Mouse (Mus musculus) bone marrow macrophage, adult 2 months (primary cell): ENCODE results near the gene Rufy1.

ENCODE experiments used
- CTCF ChIP-seq: IDR thresholded peaks from 2 replicates; pipeline ENCODE4 v1.5.1; 2012; ENCODE audit warnings: low read depth, mild to moderate bottlenecking, low read length, moderate library complexity
- POLR2A ChIP-seq: IDR thresholded peaks from 2 replicates; pipeline ENCODE4 v1.6.1; 2012; ENCODE audit warnings: mild to moderate bottlenecking, low read depth, low read length, borderline replicate concordance

- TF ChIP-seq POLR2A: no peak
- TF ChIP-seq CTCF: no peak
Observed at GRCm38 (mm10) chr11:50396766-50397307, 34.1 kb downstream of the Rufy1 start.
